Mouse (Mus musculus) cerebellum, adult 2 months (tissue): ENCODE data around the gene Arhgap24.

Experiments used
- CTCF ChIP-seq: fragments of 200-500 bp; IDR thresholded peaks from 2 replicates; pipeline ENCODE4 v1.5.1; 2011; ENCODE audit warnings: low read depth, mild to moderate bottlenecking, control low read depth, low read length, moderate library complexity, borderline replicate concordance; ENCODE audit not compliant: insufficient read depth
- POLR2A ChIP-seq: fragments of 200-500 bp; IDR thresholded peaks from 2 replicates; pipeline ENCODE4 v1.6.1; 2011; ENCODE audit warnings: low read length, control low read depth, borderline replicate concordance; ENCODE audit not compliant: insufficient read depth

DNA sequence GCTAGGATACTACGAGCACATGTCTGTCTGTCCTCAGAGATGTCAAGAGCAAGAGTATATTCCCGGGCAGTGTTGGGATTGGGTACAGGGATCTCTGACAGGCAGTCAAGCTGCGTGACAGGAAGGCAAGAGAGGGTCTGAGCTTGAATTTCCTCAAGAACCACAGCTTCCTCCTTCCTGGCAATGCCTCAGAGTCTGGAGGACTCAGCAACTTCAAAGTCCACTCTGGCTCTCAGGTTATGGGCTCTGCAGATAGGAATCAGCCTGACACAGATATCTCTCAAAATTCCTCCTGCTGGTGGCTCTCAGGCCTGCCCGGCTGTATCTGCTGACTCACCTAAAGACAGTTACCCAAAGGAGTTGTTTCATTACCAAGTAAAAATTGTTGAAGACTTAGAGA is 162.6 kb downstream of the Arhgap24 start:
- TF ChIP-seq POLR2A (no peak), CTCF (no peak)
